Mouse (Mus musculus) gastrocnemius, postnatal 4 days (tissue): ENCODE results near the gene Tmem104. TPM values are rescaled to one million over a fixed set of nuclear protein-coding genes. Genes with fewer than 3 reads are reported as not detected.

Experiments used
- DNase-seq, 2 experiments: peaks; one replicate each; pipeline ENCODE4 v3.0.0; 2021 to 2022; ENCODE audit warnings: low spot score in 2 of 2, mixed read lengths in 2 of 2
- total RNA-seq, 2 experiments: library from RNA; stranded (reverse); gene quantifications; 2 replicates each; pipeline ENCODE4 v1.2.3; 2021

The Tmem104 gene
- total RNA-seq, 2 experiments from 2014 or later = 8.5 to 9.8 TPM

GRCm38 (mm10) chr11:115164976-115165374, 22.3 kb upstream of the Tmem104 start:
- DNase-seq = no peak

- DNase-seq = no peak
These were observed 20.5 kb upstream of the Tmem104 start for GRCm38 (mm10) chr11:115166776-115167175.

DNA sequence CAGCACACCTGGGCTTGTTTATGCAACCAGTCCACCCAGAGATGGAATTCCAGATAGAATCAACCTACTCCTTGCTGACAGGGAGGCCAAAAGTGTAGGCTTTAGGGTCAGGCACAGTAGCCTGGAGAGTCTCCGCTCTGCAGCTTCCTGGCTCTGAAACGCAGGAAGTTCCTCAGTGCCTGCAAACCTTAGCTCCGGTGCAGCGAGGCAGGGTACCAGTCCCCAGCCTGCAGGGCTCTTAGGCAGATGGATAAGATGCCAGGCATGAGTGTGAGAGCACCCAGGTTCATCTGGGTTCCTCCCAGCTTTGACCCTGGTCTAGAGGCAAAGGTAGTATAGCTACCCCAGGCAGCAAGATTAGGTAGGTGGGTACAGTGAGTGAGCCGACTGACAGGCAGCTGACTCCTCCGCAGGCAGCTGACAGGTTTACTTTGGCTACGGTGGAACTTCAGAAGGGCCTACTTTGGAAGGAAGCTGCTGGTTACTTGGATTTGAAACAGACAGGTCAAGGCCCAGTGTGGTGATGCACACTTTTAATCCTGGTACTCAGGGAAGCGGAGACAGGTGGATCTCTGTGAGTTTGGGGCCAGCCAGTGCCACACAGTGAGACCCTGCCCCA, 19.5 kb upstream of the Tmem104 start:
- no peak for DNase-seq

DNA sequence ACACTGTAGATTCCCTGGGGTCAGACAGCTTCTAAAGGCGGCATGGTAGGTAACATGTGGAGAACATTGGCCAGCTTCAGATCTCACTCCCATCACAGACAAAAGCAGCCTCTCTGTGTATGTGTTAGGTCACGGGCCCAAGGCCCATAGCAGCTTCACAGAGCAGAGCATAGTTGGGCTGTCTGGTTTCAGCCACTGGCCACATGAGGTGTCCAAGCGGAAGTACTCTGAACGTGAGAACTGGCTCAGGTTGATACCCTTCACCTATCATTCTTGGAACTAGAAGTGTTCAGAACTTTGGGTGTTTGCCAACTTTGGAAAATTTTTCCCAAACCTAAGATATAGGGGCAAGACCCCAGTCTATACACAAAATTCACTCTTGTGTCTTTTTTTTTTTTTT, 17.9 kb upstream of the Tmem104 start:
- no peak for DNase-seq

GRCm38 (mm10) chr11:115171125-115171524, 16.2 kb upstream of the Tmem104 start:
- DNase-seq = no peak

GRCm38 (mm10) chr11:115172825-115173287, 14.4 kb upstream of the Tmem104 start:
- DNase-seq = no peak

- DNase-seq = no peak
These were observed 13.5 kb upstream of the Tmem104 start for GRCm38 (mm10) chr11:115173549-115174339.

GRCm38 (mm10) chr11:115176399-115177190, 10.7 kb upstream of the Tmem104 start:
- DNase-seq = no peak

- no peak for DNase-seq
These were observed 9.6 kb upstream of the Tmem104 start for GRCm38 (mm10) chr11:115177559-115178195.

- no peak for DNase-seq
These were observed 8.5 kb upstream of the Tmem104 start for GRCm38 (mm10) chr11:115178766-115179165.

DNA sequence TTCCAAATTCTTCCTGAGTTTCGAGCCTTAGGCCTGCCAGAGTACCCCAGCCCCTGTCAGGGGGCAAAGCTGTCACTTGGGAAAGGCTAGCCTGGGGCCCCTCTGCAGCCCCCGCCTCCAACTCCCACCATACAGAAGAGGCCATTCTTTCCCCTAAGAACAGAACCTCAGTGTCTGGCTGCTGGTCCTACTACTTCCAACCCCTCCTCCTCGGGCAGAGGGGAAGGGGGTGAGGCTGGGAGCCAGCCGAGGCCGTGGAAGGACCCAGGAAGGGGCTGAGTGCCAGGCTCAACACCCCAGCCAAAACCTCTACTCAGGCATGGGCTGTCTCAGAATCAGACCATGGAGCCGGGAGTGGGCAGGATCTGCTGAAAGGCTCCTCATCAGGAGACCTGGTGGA, 8.1 kb upstream of the Tmem104 start:
- DNase-seq = no peak

DNA sequence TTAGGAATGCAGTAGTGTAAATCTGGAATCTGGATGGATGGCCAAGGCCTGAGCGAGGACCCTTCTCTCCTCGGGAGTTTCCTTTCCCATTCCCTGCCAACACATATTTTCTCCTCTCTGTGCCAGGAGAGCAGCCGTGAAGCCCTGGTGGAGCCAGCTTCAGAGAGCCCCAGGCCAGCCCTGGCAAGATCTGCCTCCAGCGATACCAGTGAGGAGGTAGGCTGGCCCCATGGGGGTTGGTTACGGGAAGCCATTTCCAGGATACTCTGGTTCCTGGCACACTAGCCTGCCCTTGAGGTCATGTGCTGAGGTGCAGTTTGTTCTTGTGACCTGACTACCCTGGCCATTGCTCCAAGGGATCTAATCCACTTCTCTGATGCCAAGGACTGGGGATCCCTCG, 7.4 kb upstream of the Tmem104 start:
- DNase-seq = no peak

DNA sequence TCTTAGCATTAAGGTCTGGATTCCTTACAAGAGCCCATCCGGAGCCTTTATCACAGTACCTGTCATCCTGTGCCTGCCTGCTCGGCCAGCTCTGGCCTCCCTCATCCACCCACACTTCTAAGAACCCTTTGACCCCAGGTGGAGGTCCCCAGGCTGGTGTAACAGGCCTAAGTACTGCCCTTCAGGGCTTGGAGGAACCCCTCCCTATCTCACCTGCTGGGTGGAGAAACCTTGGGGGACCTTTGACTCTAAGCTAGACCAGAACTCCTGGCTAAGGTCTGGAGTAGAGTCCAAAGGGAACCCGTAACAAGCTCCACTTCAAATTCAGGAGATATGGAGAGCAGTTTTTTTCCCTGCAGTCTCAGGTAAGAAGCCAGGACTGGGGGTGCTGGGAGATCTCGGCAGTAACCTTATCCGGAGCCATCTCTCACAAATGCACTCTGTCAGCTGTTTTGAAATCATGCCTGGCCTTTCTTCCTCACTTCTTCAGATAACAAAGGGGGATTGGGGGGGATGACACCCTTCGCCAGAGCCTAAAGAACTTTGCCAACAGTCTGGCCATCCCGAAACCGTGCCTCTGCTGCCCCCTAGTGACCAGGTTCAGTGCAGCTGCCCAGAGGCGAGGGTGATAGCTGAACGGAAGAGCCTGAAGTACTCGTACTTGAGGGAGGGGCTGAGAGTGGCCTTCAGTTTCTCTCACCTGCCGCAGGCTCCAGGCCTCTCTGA, 5.2 kb upstream of the Tmem104 start:
- DNase-seq = peak; percentile 71 to 78

DNA sequence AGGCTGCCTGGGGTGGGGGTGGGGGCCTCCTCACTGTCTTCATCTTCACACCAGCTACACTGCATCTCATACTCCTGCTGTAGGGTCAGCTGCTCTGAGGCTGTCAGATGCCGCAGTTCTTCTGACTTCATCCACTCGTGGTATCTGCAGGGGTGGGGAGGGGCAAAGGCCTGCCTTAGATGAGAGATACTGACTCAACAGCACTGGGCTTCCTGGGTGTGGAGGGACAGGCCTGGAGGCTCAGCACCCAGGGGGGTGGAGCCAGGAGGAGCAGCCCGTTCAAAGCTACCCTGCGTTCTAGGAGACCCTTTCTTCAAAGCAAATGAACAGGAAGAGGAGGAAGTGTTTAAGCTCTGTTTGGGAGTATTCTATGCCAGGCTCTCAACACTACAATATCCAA, 2.3 kb upstream of the Tmem104 start:
- DNase-seq = no peak

GRCm38 (mm10) chr11:115187693-115188092, 406 bp downstream of the Tmem104 start, which contains the start of gene Nat9:
Nat9 (minus strand) TSS chr11:115187859.
- DNase-seq = no peak

DNA sequence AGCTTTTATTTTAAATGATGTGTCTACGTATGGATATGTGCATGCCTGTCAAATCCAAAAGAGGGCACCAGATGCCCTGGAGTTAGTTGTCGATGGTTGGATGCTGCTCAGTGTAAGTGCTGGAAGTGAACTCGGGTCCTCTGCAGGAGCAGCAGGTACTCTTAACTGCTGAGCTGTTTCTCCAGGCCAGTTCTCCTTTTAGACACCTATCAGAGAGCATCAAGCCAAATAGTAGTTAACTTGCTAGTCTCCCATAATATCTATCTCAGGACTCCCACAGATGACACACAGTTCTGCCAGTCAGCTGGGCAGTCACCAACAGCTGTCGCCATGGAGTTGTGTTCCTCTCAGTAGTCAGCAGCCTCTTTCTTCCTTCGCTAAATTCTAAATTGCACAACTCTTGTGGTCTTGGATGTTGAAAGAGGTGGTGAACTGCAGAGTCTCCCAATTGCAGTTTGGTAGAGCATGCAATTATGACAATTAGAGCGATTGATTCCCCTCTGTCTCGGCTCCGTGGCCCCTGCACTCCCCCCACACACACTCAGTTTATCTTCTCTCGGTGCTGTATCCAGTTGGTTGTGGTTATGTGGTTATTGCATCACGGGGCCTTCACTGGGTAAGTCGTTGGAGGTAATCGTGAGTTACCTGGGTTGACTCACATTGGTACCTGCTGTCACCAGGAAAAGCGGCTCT, 1.4 kb downstream of the Tmem104 start:
- DNase-seq = no peak

- no peak for DNase-seq
These were observed 2.0 kb downstream of the Tmem104 start for GRCm38 (mm10) chr11:115189304-115189703.

- peak in 1 of 2 experiments; percentile 41 for DNase-seq
These were observed 4.9 kb downstream of the Tmem104 start for GRCm38 (mm10) chr11:115192180-115192579.

DNA sequence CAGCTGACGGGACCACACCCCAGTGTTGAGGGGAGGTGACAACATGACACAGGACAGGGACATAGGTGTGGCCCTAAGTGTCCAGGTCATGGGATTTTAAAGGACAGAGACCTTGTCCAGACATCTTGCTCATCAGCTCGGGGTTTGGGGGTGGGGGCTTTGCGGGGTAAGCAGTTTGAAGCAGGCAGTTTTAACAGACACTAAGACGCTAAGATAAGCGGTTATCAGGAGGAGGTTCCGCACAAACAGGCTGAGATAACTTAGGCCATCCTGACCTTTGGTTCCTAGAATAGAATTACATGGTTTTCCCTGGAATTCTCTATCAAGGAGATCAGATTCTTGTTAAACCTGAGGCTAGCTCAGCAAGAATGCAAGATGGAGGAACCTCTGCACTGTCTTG, 7.4 kb downstream of the Tmem104 start:
- DNase-seq = no peak

DNA sequence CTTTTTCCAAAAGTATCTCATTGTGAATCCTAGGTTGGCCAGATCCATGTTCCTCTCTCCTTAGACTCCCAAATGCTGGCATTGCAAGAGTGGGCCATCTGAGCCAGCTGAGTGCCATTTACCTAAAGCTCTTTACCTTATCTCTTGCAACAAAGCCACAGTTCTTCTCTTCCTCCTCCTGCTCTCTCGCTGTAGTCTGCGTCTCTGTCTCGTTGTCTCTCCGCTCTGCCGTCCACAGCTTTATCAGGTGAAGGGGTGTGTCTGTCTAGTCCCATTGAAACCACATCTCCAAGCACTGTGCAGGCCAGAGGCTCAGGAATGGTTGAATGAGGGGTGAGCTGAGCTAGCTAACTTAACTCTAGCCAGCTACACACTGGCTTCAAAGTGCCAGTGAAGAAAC, 8.6 kb downstream of the Tmem104 start:
- no peak for DNase-seq
